Mouse (Mus musculus) heart, adult 2 months (tissue): ENCODE measurements at regions not wholly inside any gene's neighbourhood (a gene's known extent, or its start where the extent isn't known, plus 50 kb on each side); places are given as distances from the start of the nearest gene placed in this dataset.

Source experiments
- CTCF ChIP-seq: fragments of 200-600 bp; IDR thresholded peaks from 2 replicates; pipeline ENCODE4 v1.8.1; 2022; ENCODE audit warnings: antibody characterized with exemption, mild to moderate bottlenecking, moderate library complexity
- EP300 ChIP-seq: fragments of 200-500 bp; IDR thresholded peaks from 2 replicates; pipeline ENCODE4 v1.6.1; 2011; ENCODE audit warnings: low read depth, low read length, control low read depth; ENCODE audit not compliant: insufficient read depth
- POLR2A ChIP-seq: fragments of 200-500 bp; IDR thresholded peaks from 2 replicates; pipeline ENCODE4 v1.6.1; 2011; ENCODE audit warnings: mild to moderate bottlenecking, low read depth, low read length, control low read depth; ENCODE audit not compliant: insufficient read depth

DNA sequence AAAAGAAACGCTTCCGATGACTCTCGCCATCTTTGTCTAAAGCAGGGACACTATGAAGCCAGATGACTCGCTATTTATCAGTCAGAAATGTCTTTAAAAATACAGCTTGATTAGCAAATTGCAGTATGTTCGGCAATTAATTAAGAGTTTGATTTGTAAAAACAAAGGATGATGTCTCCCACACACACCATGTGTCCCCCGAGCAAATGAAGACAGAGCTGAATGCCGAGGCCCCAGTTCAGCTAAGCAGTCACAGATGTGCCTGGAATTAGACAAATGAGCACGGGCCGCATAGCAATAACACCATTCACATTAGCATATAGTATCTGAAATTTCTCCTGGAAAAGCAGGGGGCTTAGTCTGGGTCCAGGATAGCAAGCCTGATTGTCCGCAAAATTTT is 98.3 kb upstream of the Sox5 start:
- TF ChIP-seq CTCF: no peak
- no peak for TF ChIP-seq POLR2A
- no peak for TF ChIP-seq EP300
